In genomic region chr16:74801296-74801695, GRCm38 (mm10) we compare ENCODE assay signal across 9 mouse cellular contexts.
DNase-seq lines count a peak whose midpoint lies in the region; ATAC-seq lines count a peak whose summit lies in the region.
"Had no signal": no experiment of that assay in that cellular context is flagged by ENCODE, and none has a peak within 500 bp of the region (broad histone marks: within the 10 kb centered on the region; RNA-seq: fewer than 3 reads in every experiment).

No protein-coding gene starts in this region.

- peak; percentile 78 for DNase-seq in heart, embryonic 10.5 days (ENCODE audit: low spot score)
- no peak for DNase-seq in heart, adult 9 months (ENCODE audit: low spot score in 2 of 2)
- DNase-seq in c-Kit-positive CD71-negative TER-119-negative erythroid progenitor cells, embryonic 14.5 days (ENCODE audit: low read depth), result peak; percentile 13
- peak; percentile 11 for DNase-seq in left cerebral cortex, adult 11 months (ENCODE audit: low spot score)
- peak; percentile 16 to 30 for DNase-seq in right cerebral cortex, postnatal 36 days (ENCODE audit: low spot score in 2 of 2)
- DNase-seq in T-cell, adult 2 months (ENCODE audit: low spot score), result no peak

- H3K4me3 ChIP-seq in heart, embryonic 10.5 days, result no peak overlapping the region
- H3K4me3 ChIP-seq: heart, embryonic 13.5 days had no signal

- H3K27me3 ChIP-seq in heart, embryonic 10.5 days (ENCODE audit: insufficient read depth, poor library complexity, severe bottlenecking), result no peaks in the 10 kb centered on the region
- H3K27me3 ChIP-seq: heart, embryonic 13.5 days had no signal

- H3K4me1 ChIP-seq in heart, embryonic 10.5 days, result no peaks in the 10 kb centered on the region
- H3K4me1 ChIP-seq: heart, embryonic 13.5 days had no signal

- no peaks in the 10 kb centered on the region for H3K9me3 ChIP-seq in heart, embryonic 10.5 days
- H3K9me3 ChIP-seq: heart, embryonic 13.5 days had no signal

- WGBS in heart, embryonic 10.5 days, result 13% methylated on average over 7 of the region's 7 CpGs

- H3K27ac ChIP-seq in heart, embryonic 10.5 days, result no peak overlapping the region
- H3K27ac ChIP-seq: heart, embryonic 13.5 days had no signal

- ATAC-seq in hematopoietic stem cell, adult 5-6 weeks (replicated peaks in 1 of 2; ENCODE audit: insufficient read depth in 1 of 2, low FRiP score in 2 of 2, low TSS enrichment in 1 of 2, low read depth in 1 of 2, poor library complexity in 2 of 2, severe bottlenecking in 2 of 2), result peak; percentile 75 to 83
- 0 out of 2 replicates have a peak, but pooled peaks have one; percentile 50 for ATAC-seq in megakaryocyte-erythroid progenitor cell, adult 5-6 weeks (replicated peaks; ENCODE audit: low FRiP score, low TSS enrichment, poor library complexity, severe bottlenecking)

- H3K36me3 ChIP-seq in heart, embryonic 10.5 days, result no peaks in the 10 kb centered on the region
- H3K36me3 ChIP-seq: heart, embryonic 13.5 days had no signal

Comparison
In these comparisons a context has a peak if more than half of its experiments do, and no peak if none do; other contexts are left out.
1. DNase-seq: peak in heart, embryonic 10.5 days (single experiment), c-Kit-positive CD71-negative TER-119-negative erythroid progenitor cells, embryonic 14.5 days (single experiment), left cerebral cortex, adult 11 months (single experiment) and right cerebral cortex, postnatal 36 days (2 of 2); none in heart, adult 9 months (0 of 2) and T-cell, adult 2 months (single experiment).